Mouse (Mus musculus) liver, postnatal 0 days (tissue): ENCODE measurements around the gene Polr2l. TPM values are rescaled to one million over a fixed set of nuclear protein-coding genes. Genes with fewer than 3 reads are reported as not detected.

Experiments used
- ATAC-seq: fragments of 200-750 bp; cut with Nextera tagmentation; 2 replicates; pipeline ENCODE4 v1.8.0; 2017; ENCODE audit warnings: mild to moderate bottlenecking, moderate library complexity
- DNase-seq: peaks from one replicate; pipeline ENCODE4 v3.0.0-alpha.2; 2016
- H3K27ac ChIP-seq: fragments of 300-500 bp; sonication (generic); 2 replicates; pipeline ENCODE4 v1.5.1; 2014; ENCODE audit warnings: antibody characterized with exemption, moderate library complexity, mild to moderate bottlenecking, low read depth
- H3K27me3 ChIP-seq: fragments of 300-500 bp; sonication (generic); 2 replicates; pipeline ENCODE4 v1.6.1; 2014; ENCODE audit warnings: low read length, control low read depth, mixed read lengths; ENCODE audit not compliant: insufficient read depth
- H3K36me3 ChIP-seq: fragments of 300-500 bp; sonication (generic); replicated peaks from 2 replicates; pipeline ENCODE4 v1.6.1; 2014; ENCODE audit warnings: mild to moderate bottlenecking, control low read depth, low read length, moderate library complexity, mixed read lengths; ENCODE audit not compliant: insufficient read depth
- H3K4me1 ChIP-seq: fragments of 300-500 bp; sonication (generic); 2 replicates; pipeline ENCODE4 v1.6.1; 2014; ENCODE audit warnings: antibody characterized with exemption, mild to moderate bottlenecking, control low read depth; ENCODE audit not compliant: insufficient read depth
- H3K4me2 ChIP-seq: fragments of 300-500 bp; sonication (generic); 2 replicates; pipeline ENCODE4 v1.6.1; 2014; ENCODE audit warnings: low read depth, mild to moderate bottlenecking, low read length, moderate library complexity, mixed read lengths
- H3K4me3 ChIP-seq: fragments of 300-500 bp; sonication (generic); 2 replicates; pipeline ENCODE4 v1.5.1; 2014; ENCODE audit warnings: low read depth, low read length
- H3K9ac ChIP-seq: fragments of 300-500 bp; sonication (generic); replicated peaks from 2 replicates; pipeline ENCODE4 v1.6.1; 2014; ENCODE audit warnings: mild to moderate bottlenecking, moderate library complexity
- H3K9me3 ChIP-seq: fragments of 300-500 bp; sonication (generic); 2 replicates; pipeline ENCODE4 v1.6.1; 2016; ENCODE audit warnings: mild to moderate bottlenecking, control low read depth, low read length, mixed read lengths
- CTCF ChIP-seq: sonication (generic); IDR thresholded peaks from 2 replicates; pipeline ENCODE4 v1.5.1; 2016; ENCODE audit warnings: antibody characterized with exemption, low read depth
- EP300 ChIP-seq: IDR thresholded peaks from 2 replicates; pipeline ENCODE4 v1.6.1; 2016; ENCODE audit warnings: antibody characterized with exemption, low read depth, mild to moderate bottlenecking
- WGBS: fragments of 180-500 bp; shearing (Covaris S2); extraction: QIAGEN DNeasy Blood & Tissue Kit; methylation state at CpG from one replicate; pipeline ENCODE4 v1.1.7; 2014; ENCODE audit not compliant: insufficient replicate concordance; 5-methylcytosine and 5-hydroxymethylcytosine counted together
- polyA plus RNA-seq: library from polyadenylated mRNA; unstranded; fragments of >200 nt; fragmentation: Nextera tagmentation; extraction: Ambion mirVana; gene quantifications from 2 replicates; pipeline ENCODE4 v1.2.1, GENCODE M21; 2015

Gene Polr2l
- polyA plus RNA-seq, 1 experiment from 2014 or later = 45.1 TPM

DNA sequence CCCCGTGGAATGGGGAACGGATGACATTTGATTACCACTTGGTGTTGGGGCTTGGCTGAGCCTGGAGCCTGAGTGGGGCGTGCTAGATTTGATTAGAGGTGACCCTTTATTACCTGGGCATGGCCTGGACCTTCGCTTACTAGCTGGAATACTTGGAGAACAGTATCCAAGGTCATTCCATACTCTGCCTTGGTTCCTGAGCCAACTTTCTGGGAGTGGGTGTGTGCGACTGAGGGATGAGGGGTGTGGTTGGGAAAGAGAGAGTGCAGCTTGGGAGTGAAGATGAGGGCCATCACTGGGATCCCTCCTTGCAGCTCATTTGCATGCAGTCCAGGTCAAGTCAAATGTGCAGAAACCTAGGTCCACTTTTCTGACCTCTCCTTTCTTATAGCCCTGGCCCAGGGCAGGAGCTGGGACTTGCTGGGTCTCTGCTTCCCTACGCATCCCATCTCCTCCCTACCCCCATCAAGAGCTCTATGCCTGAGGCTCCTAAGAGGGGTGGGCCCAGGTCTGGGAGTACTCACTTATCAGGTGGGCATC lies 8.3 kb upstream of the Polr2l start:
- Histone ChIP-seq H3K4me2 (no peak overlapping the region), H3K27ac (no peak overlapping the region), H3K36me3 (peaks cover 19% of the 10 kb centered on the region; the same call in 1 of the 2 replicates), H3K9ac (no peak overlapping the region), H3K4me1 (peaks cover 27% of the 10 kb centered on the region), H3K27me3 (peaks cover 18% of the 10 kb centered on the region), H3K9me3 (no peaks in the 10 kb centered on the region), H3K4me3 (no peak overlapping the region)
- no peak for DNase-seq
- no peak for ATAC-seq
- no peak for TF ChIP-seq CTCF
- TF ChIP-seq EP300 = no peak
- 73% methylated on average over 6 of the region's 6 CpGs for WGBS

GRCm38 (mm10) chr7:141482531-141483024 lies 7.6 kb upstream of the Polr2l start:
- no peak for TF ChIP-seq EP300
- TF ChIP-seq CTCF = no peak
- no peak for ATAC-seq
- Histone ChIP-seq H3K9me3 (no peaks in the 10 kb centered on the region), H3K36me3 (peaks cover 16% of the 10 kb centered on the region; the same call in 1 of the 2 replicates), H3K27me3 (peaks cover 18% of the 10 kb centered on the region), H3K4me2 (peak overlapping the region; percentile 71), H3K4me3 (peak overlapping the region; percentile 41), H3K9ac (peak overlapping the region; percentile 8; the same call in 1 of the 2 replicates), H3K4me1 (peaks cover 33% of the 10 kb centered on the region), H3K27ac (no peak overlapping the region)
- 44% methylated on average over 11 of the region's 11 CpGs for WGBS
- no peak for DNase-seq

GRCm38 (mm10) chr7:141481498-141482401 lies 6.8 kb upstream of the Polr2l start:
- TF ChIP-seq EP300 (no peak), CTCF (peak; percentile 52)
- DNase-seq (peak; percentile 59), ATAC-seq (no peak)
- H3K4me1 ChIP-seq = peaks cover 41% of the 10 kb centered on the region
- peak overlapping the region; percentile 8; the same call in 1 of the 2 replicates for H3K9ac ChIP-seq
- peaks cover 10% of the 10 kb centered on the region; the same call in 1 of the 2 replicates for H3K36me3 ChIP-seq
- no peak overlapping the region for H3K27ac ChIP-seq
- peak overlapping the region; percentile 41 for H3K4me3 ChIP-seq
- WGBS = 2% methylated on average over 72 of the region's 81 CpGs
- H3K27me3 ChIP-seq = peaks cover 18% of the 10 kb centered on the region
- no peaks in the 10 kb centered on the region for H3K9me3 ChIP-seq
- peak overlapping the region; percentile 71 for H3K4me2 ChIP-seq

DNA sequence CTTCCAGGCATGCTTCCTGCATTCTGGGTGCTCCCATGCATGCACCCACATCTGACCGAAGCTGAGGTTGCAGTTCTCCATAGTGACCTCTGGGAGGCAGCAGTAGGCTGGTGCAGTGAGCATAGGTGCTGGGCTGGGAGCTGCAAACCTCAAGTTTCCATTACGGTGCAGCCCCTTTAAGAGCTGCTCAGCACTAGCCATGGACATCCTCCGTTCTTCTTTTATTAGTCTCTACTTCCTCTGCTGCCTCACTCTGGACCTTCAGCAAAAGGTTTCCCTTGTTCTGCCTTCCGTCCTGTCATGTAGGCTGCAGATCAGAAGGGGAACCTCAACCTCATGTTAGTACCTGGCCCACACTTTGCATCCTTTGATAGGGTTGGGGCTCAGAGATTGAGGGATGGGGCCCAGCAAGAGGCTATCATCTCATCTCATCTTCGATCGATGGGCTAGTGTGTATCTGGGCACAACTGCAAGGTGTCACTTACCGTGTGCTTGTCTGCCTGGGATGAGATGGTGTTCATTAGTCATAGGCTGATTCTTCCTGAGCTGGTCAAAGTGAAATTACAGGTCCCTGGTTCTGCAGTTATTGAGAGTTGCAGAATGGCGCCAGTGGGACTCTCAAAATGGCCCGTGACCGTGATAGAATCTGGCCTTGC lies 6.0 kb upstream of the Polr2l start:
- peak overlapping the region; percentile 71 for H3K4me2 ChIP-seq
- H3K27ac ChIP-seq = no peak overlapping the region
- no peak overlapping the region for H3K4me3 ChIP-seq
- H3K4me1 ChIP-seq = peaks cover 48% of the 10 kb centered on the region
- H3K9me3 ChIP-seq = no peaks in the 10 kb centered on the region
- TF ChIP-seq EP300 = no peak
- TF ChIP-seq CTCF = peak; percentile 99
- no peak overlapping the region for H3K9ac ChIP-seq
- peak; percentile 72 for DNase-seq
- WGBS = 13% methylated on average over 10 of the region's 10 CpGs
- peaks cover 18% of the 10 kb centered on the region for H3K27me3 ChIP-seq
- peaks cover 2% of the 10 kb centered on the region; the same call in 1 of the 2 replicates for H3K36me3 ChIP-seq
- ATAC-seq = peak; percentile 35

- WGBS = 28% methylated on average over 5 of the region's 5 CpGs
- DNase-seq (no peak), ATAC-seq (no peak)
These were observed 3.4 kb upstream of the Polr2l start for GRCm38 (mm10) chr7:141478270-141478748.

More at GRCm38 (mm10) chr7:141478270-141478748, 3.4 kb upstream of the Polr2l start:
- Histone ChIP-seq H3K4me3 (no peak overlapping the region), H3K4me2 (peak overlapping the region; percentile 92), H3K27ac (peak overlapping the region; percentile 96), H3K4me1 (peaks cover 60% of the 10 kb centered on the region), H3K27me3 (peaks cover 18% of the 10 kb centered on the region), H3K9ac (0 out of 2 replicates have a peak overlapping the region, but pooled peaks have one; percentile 3), H3K9me3 (no peaks in the 10 kb centered on the region), H3K36me3 (no peaks in the 10 kb centered on the region)
- TF ChIP-seq EP300 (no peak), CTCF (no peak)
